Mouse (Mus musculus) hindbrain, embryonic 12.5 days (tissue): Measurements from ENCODE around the gene Cacna1g. TPM values are rescaled to one million over a fixed set of nuclear protein-coding genes. Genes with fewer than 3 reads are reported as not detected.

Experiments
- ATAC-seq: fragments of 200-750 bp; cut with Nextera tagmentation; 2 replicates; pipeline ENCODE4 v1.8.0; 2017; ENCODE audit warnings: moderate TSS enrichment; ENCODE audit not compliant: low FRiP score
- H3K27ac ChIP-seq: fragments of 300-500 bp; sonication (generic); 2 replicates; pipeline ENCODE4 v1.5.1; 2016; ENCODE audit warnings: mild to moderate bottlenecking
- H3K27me3 ChIP-seq: fragments of 300-500 bp; sonication (generic); 2 replicates; pipeline ENCODE4 v1.6.1; 2016; ENCODE audit warnings: mild to moderate bottlenecking
- H3K36me3 ChIP-seq: fragments of 300-500 bp; sonication (generic); 2 replicates; pipeline ENCODE4 v1.6.1; 2016; ENCODE audit warnings: mild to moderate bottlenecking
- H3K4me1 ChIP-seq: fragments of 300-500 bp; sonication (generic); 2 replicates; pipeline ENCODE4 v1.6.1; 2016
- H3K4me2 ChIP-seq: fragments of 300-500 bp; sonication (generic); replicated peaks from 2 replicates; pipeline ENCODE4 v1.6.1; 2016; ENCODE audit warnings: mild to moderate bottlenecking
- H3K4me3 ChIP-seq: fragments of 300-500 bp; sonication (generic); 2 replicates; pipeline ENCODE4 v1.5.1; 2016; ENCODE audit warnings: mild to moderate bottlenecking
- H3K9ac ChIP-seq: fragments of 300-500 bp; sonication (generic); 2 replicates; pipeline ENCODE4 v1.6.1; 2016; ENCODE audit warnings: mild to moderate bottlenecking, moderate library complexity
- H3K9me3 ChIP-seq: fragments of 300-500 bp; sonication (generic); replicated peaks from 2 replicates; pipeline ENCODE4 v1.6.1; 2016; ENCODE audit warnings: mild to moderate bottlenecking
- WGBS: fragments of 180-500 bp; shearing (Covaris S2); methylation state at CpG from one replicate; pipeline ENCODE4 v1.1.7; 2016; 5-methylcytosine and 5-hydroxymethylcytosine counted together
- polyA plus RNA-seq: library from polyadenylated mRNA; unstranded; fragments of >200 nt; fragmentation: Nextera tagmentation; extraction: Ambion mirVana; gene quantifications from 2 replicates; pipeline ENCODE4 v1.2.1, GENCODE M21; 2016

Cacna1g gene
- polyA plus RNA-seq, 1 experiment from 2014 or later = 21.4 TPM

GRCm38 (mm10) chr11:94491035-94491748 is 17.2 kb upstream of the Cacna1g start:
- Histone ChIP-seq H3K9ac (peak overlapping the region; percentile 78), H3K27me3 (peaks cover 62% of the 10 kb centered on the region), H3K4me1 (peaks cover 11% of the 10 kb centered on the region), H3K9me3 (no peaks in the 10 kb centered on the region), H3K4me3 (peak overlapping the region; percentile 52), H3K36me3 (no peaks in the 10 kb centered on the region), H3K27ac (no peak overlapping the region), H3K4me2 (peak overlapping the region; percentile 81)
- ATAC-seq = peak; percentile 46; the same call in 1 of the 2 replicates
- 6% methylated on average over 54 of the region's 55 CpGs for WGBS

GRCm38 (mm10) chr11:94489745-94490144 is 15.7 kb upstream of the Cacna1g start:
- Histone ChIP-seq H3K36me3 (no peaks in the 10 kb centered on the region), H3K4me3 (no peak overlapping the region), H3K27me3 (peaks cover 73% of the 10 kb centered on the region), H3K27ac (no peak overlapping the region), H3K4me2 (no peak overlapping the region), H3K9ac (no peak overlapping the region), H3K9me3 (no peaks in the 10 kb centered on the region), H3K4me1 (peaks cover 14% of the 10 kb centered on the region)
- WGBS = 35% methylated on average over 4 of the region's 4 CpGs
- ATAC-seq = no peak

GRCm38 (mm10) chr11:94488767-94489533 is 15.0 kb upstream of the Cacna1g start:
- peaks cover 70% of the 10 kb centered on the region for H3K27me3 ChIP-seq
- H3K9ac ChIP-seq = no peak overlapping the region
- H3K4me3 ChIP-seq = no peak overlapping the region
- 88% methylated on average over 11 of the region's 11 CpGs for WGBS
- no peak overlapping the region for H3K27ac ChIP-seq
- H3K4me1 ChIP-seq = peaks cover 14% of the 10 kb centered on the region
- ATAC-seq = no peak
- no peaks in the 10 kb centered on the region for H3K36me3 ChIP-seq
- no peak overlapping the region for H3K4me2 ChIP-seq
- no peaks in the 10 kb centered on the region for H3K9me3 ChIP-seq

- no peaks in the 10 kb centered on the region for H3K9me3 ChIP-seq
- peak; percentile 75 for ATAC-seq
- H3K27ac ChIP-seq = no peak within 1 kb of the TSS
- WGBS = 5% methylated on average over 24 of the region's 24 CpGs
- no peaks in the 10 kb centered on the region for H3K36me3 ChIP-seq
- peaks cover 5% of the 10 kb centered on the region for H3K4me1 ChIP-seq
- peak within 1 kb of the TSS; percentile 17 for H3K4me3 ChIP-seq
- H3K9ac ChIP-seq = no peak within 1 kb of the TSS
- H3K4me2 ChIP-seq = peak within 1 kb of the TSS; percentile 30
- peaks cover 46% of the 10 kb centered on the region for H3K27me3 ChIP-seq
These were observed 12.0 kb upstream of the Cacna1g start, which contains the start of gene Spata20 for GRCm38 (mm10) chr11:94486001-94486400. Gene Spata20 (minus strand): TSS chr11:94486179.

GRCm38 (mm10) chr11:94485223-94485622 is 11.2 kb upstream of the Cacna1g start:
- Histone ChIP-seq H3K9me3 (no peaks in the 10 kb centered on the region), H3K27ac (no peak overlapping the region), H3K4me3 (no peak overlapping the region), H3K27me3 (peaks cover 40% of the 10 kb centered on the region), H3K36me3 (no peaks in the 10 kb centered on the region), H3K9ac (no peak overlapping the region), H3K4me1 (peaks cover 3% of the 10 kb centered on the region; the same call in 1 of the 2 replicates), H3K4me2 (no peak overlapping the region)
- 80% methylated on average over 5 of the region's 5 CpGs for WGBS
- 0 out of 2 replicates have a peak, but pooled peaks have one; percentile 6 for ATAC-seq

GRCm38 (mm10) chr11:94484636-94485035 is 10.6 kb upstream of the Cacna1g start:
- Histone ChIP-seq H3K4me1 (peaks cover 3% of the 10 kb centered on the region; the same call in 1 of the 2 replicates), H3K9me3 (no peaks in the 10 kb centered on the region), H3K4me3 (no peak overlapping the region), H3K27ac (no peak overlapping the region), H3K36me3 (no peaks in the 10 kb centered on the region), H3K9ac (no peak overlapping the region), H3K27me3 (peaks cover 38% of the 10 kb centered on the region), H3K4me2 (no peak overlapping the region)
- ATAC-seq = no peak
- 89% methylated on average over 9 of the region's 9 CpGs for WGBS

- H3K9me3 ChIP-seq = no peaks in the 10 kb centered on the region
- H3K36me3 ChIP-seq = no peaks in the 10 kb centered on the region
- ATAC-seq = no peak
- 73% methylated on average over 14 of the region's 14 CpGs for WGBS
- H3K9ac ChIP-seq = no peak overlapping the region
- peaks cover 33% of the 10 kb centered on the region for H3K27me3 ChIP-seq
- no peak overlapping the region for H3K4me3 ChIP-seq
- peaks cover 3% of the 10 kb centered on the region; the same call in 1 of the 2 replicates for H3K4me1 ChIP-seq
- H3K4me2 ChIP-seq = no peak overlapping the region
- no peak overlapping the region for H3K27ac ChIP-seq
These were observed 9.9 kb upstream of the Cacna1g start for GRCm38 (mm10) chr11:94483921-94484320.

GRCm38 (mm10) chr11:94483436-94483835 is 9.4 kb upstream of the Cacna1g start:
- WGBS = 69% methylated on average over 11 of the region's 11 CpGs
- Histone ChIP-seq H3K27me3 (peaks cover 35% of the 10 kb centered on the region), H3K4me3 (no peak overlapping the region), H3K27ac (no peak overlapping the region), H3K4me1 (peaks cover 3% of the 10 kb centered on the region; the same call in 1 of the 2 replicates), H3K9me3 (no peaks in the 10 kb centered on the region), H3K4me2 (no peak overlapping the region), H3K36me3 (no peaks in the 10 kb centered on the region), H3K9ac (no peak overlapping the region)
- ATAC-seq = no peak

- WGBS = 95% methylated on average over 11 of the region's 11 CpGs
- Histone ChIP-seq H3K9me3 (no peaks in the 10 kb centered on the region), H3K9ac (no peak overlapping the region), H3K27me3 (peaks cover 35% of the 10 kb centered on the region), H3K27ac (no peak overlapping the region), H3K4me2 (no peak overlapping the region), H3K36me3 (no peaks in the 10 kb centered on the region), H3K4me3 (no peak overlapping the region), H3K4me1 (peaks cover 3% of the 10 kb centered on the region; the same call in 1 of the 2 replicates)
- ATAC-seq = no peak
These were observed 8.7 kb upstream of the Cacna1g start for GRCm38 (mm10) chr11:94482738-94483137.

GRCm38 (mm10) chr11:94481963-94482362 is 8.0 kb upstream of the Cacna1g start:
- Histone ChIP-seq H3K36me3 (no peaks in the 10 kb centered on the region), H3K9ac (no peak overlapping the region), H3K27ac (no peak overlapping the region), H3K9me3 (no peaks in the 10 kb centered on the region), H3K4me3 (no peak overlapping the region), H3K4me2 (no peak overlapping the region), H3K4me1 (peaks cover 3% of the 10 kb centered on the region; the same call in 1 of the 2 replicates), H3K27me3 (peaks cover 36% of the 10 kb centered on the region)
- 89% methylated on average over 7 of the region's 7 CpGs for WGBS
- no peak for ATAC-seq

- H3K36me3 ChIP-seq = no peaks in the 10 kb centered on the region
- no peak overlapping the region for H3K9ac ChIP-seq
- no peak overlapping the region for H3K4me2 ChIP-seq
- H3K9me3 ChIP-seq = no peaks in the 10 kb centered on the region
- peaks cover 8% of the 10 kb centered on the region for H3K4me1 ChIP-seq
- 84% methylated on average over 9 of the region's 9 CpGs for WGBS
- H3K27me3 ChIP-seq = peaks cover 35% of the 10 kb centered on the region
- no peak for ATAC-seq
- no peak overlapping the region for H3K4me3 ChIP-seq
- H3K27ac ChIP-seq = no peak overlapping the region
These were observed 6.4 kb upstream of the Cacna1g start for GRCm38 (mm10) chr11:94480382-94480781.

- 78% methylated on average over 6 of the region's 6 CpGs for WGBS
These were observed 3.7 kb upstream of the Cacna1g start for GRCm38 (mm10) chr11:94477651-94478050.

More at GRCm38 (mm10) chr11:94477651-94478050, 3.7 kb upstream of the Cacna1g start:
- Histone ChIP-seq H3K9me3 (no peaks in the 10 kb centered on the region), H3K27me3 (peaks cover 46% of the 10 kb centered on the region), H3K9ac (no peak overlapping the region), H3K36me3 (no peaks in the 10 kb centered on the region), H3K4me2 (no peak overlapping the region), H3K4me1 (peaks cover 28% of the 10 kb centered on the region), H3K27ac (no peak overlapping the region), H3K4me3 (no peak overlapping the region)
- no peak for ATAC-seq
